Mouse (Mus musculus) brain, embryonic 14.5 days (tissue): ENCODE measurements at regions not wholly inside any gene's neighbourhood (a gene's known extent, or its start where the extent isn't known, plus 50 kb on each side); places are given as distances from the start of the nearest gene placed in this dataset.

ENCODE experiments used
- CTCF ChIP-seq: fragments of 200-500 bp; IDR thresholded peaks from 2 replicates; pipeline ENCODE4 v1.5.1; 2012; ENCODE audit warnings: inconsistent platforms, mild to moderate bottlenecking, moderate library complexity, borderline replicate concordance; ENCODE audit not compliant: insufficient read depth, insufficient read length; ENCODE audit errors: extremely low read depth
- POLR2A ChIP-seq: fragments of 200-500 bp; IDR thresholded peaks from 2 replicates; pipeline ENCODE4 v1.6.1; 2012; ENCODE audit warnings: mild to moderate bottlenecking, inconsistent platforms, borderline replicate concordance; ENCODE audit not compliant: poor library complexity, insufficient read depth, insufficient read length, severe bottlenecking; ENCODE audit errors: extremely low read depth

DNA sequence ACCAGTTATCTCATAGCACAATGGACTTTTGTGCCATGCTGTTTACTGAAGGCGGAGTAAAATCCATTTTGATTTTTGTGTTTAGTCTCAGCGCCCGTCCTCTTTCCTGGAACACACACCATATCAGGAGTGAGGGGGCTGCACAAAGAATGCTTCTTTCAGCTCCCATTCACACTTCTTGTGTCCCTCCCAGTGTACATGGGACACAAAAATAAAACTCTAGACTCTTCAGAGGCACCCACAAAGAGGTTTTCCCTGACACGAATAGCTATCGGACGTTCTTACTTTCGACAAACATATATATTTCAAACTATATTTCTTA lies 347.9 kb upstream of the Pou3f2 start:
- TF ChIP-seq CTCF (no peak), POLR2A (no peak)
